Mouse (Mus musculus) thymus, postnatal 4 days (tissue): Measurements from ENCODE around the gene Wnt2.

Experiments
- DNase-seq: peaks from one replicate; pipeline ENCODE4 v3.0.0; 2021

Wnt2 gene

GRCm38 (mm10) chr6:18029746-18030656 lies at the start of gene Wnt2:
Gene Wnt2, minus strand, starts transcription at chr6:18030585.
- DNase-seq = no peak

DNA sequence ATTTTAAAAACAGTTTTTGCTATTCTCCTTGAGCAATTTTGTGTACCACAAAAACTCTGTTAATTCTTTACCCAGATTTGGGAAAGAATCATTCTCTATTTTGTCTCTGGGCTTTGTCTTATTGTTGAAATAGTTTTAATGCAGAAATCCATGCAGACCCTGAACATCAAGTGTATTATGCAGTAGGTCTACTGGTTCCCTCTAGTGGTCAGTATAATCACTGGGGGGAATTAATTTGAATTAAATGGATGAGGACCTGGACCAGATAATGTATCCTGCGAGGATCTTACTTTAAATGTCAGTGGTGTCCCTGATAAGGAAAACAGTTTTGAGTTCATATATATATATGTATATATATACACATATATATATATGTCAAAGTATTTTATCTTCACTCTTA lies 48.2 kb upstream of the Wnt2 start:
- DNase-seq = no peak

GRCm38 (mm10) chr6:18076986-18077385 lies 46.6 kb upstream of the Wnt2 start:
- DNase-seq = no peak

DNA sequence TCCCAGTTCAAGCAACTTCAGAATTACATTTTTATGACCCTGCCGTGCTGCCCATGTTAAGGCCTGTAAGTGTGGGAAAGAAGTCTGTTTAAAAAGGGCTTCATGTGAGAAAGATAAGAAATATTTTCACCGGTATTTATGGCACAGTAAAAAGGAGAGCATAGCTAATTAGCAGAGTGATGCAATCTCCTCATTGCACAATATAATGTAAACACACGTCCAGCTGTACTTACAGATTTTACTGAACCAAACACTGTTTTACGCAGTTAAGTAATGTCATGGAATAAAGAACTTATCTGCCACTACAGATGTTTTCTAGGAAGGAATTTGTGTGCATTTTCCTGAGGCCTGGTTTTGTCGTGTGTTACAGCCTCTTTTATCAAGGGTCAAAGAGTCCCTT lies 46.2 kb upstream of the Wnt2 start:
- DNase-seq = no peak

- DNase-seq = no peak
Observed at GRCm38 (mm10) chr6:18057899-18058298, 27.5 kb upstream of the Wnt2 start.

DNA sequence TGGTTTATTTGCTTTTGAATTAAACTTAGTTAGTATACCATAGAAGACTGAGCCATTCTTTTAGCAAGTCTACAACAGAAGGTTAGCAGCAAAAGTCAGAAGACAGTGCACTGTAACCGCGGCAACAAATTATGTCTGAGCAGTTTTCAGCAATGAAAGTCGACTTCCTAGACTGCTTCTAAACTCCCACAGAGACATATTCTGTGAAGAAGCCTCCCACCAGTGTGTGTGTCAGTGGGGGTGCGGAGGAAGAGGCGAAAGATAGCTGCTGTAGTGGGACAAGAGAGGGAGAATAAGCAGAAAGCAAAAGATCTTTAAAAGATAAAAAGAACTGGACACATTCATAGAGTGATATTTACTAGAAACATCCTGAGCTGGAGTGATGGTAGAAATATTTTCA lies 21.3 kb upstream of the Wnt2 start:
- DNase-seq = no peak

GRCm38 (mm10) chr6:18044299-18044698 lies 13.9 kb upstream of the Wnt2 start:
- DNase-seq = no peak

GRCm38 (mm10) chr6:18043172-18043571 lies 12.8 kb upstream of the Wnt2 start:
- no peak for DNase-seq

GRCm38 (mm10) chr6:18032271-18032670 lies 1.9 kb upstream of the Wnt2 start:
- DNase-seq = no peak

- DNase-seq = no peak
Observed at GRCm38 (mm10) chr6:18031509-18032010, 1.2 kb upstream of the Wnt2 start.

- no peak for DNase-seq
Observed at GRCm38 (mm10) chr6:18030868-18031508, 603 bp upstream of the Wnt2 start.

DNA sequence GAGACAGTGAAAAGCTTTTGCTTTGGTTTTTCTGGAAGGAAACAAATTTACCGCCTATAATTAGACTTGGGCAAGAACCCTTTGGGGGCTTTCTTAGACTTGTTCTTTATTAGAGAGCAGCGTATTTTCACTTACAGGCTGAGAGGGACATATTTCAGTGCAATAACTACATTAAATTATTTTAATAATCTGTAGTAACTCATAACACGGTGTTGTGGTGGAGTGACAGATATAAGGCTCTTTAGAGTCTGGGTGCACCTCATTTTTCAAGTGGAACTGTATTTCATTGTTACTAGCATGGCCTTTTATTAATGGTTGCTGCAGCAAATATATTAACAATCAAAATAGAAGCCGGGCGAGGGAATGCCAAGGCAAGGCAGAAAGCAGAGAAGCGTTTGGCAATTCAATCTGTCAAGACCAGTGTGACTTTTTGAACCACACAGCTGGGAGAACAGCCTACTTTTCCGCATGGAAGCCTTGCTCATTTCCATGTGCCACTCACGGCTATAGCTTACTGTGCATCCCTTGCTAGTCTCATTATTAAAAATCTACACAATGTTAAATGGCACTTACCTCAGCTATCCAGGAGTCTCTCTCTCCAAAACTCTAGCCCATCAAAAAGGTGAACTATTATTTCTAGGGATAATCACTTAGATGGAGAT lies 6.1 kb downstream of the Wnt2 start:
- no peak for DNase-seq

DNA sequence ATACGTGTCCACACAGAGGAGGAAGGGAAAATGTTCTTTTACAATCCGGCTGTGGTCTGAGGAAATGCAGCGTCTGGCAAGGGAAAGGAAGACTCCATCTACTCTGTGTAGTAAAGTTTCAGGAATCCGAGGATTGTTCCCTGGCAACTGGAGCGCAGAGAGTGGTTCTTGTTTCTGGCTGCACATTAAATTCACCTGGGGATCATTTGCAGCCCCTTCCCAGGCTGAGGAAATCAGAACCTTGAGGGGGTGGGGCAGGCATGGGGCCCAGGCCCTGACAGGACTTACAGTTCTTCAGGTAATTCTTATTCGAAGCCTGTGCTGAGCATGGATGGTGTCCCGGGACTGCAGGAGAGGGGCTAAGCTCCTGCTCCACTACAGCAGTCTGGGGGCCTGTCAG lies 17.0 kb downstream of the Wnt2 start:
- DNase-seq = no peak

GRCm38 (mm10) chr6:18007356-18007755 lies 23.0 kb downstream of the Wnt2 start:
- DNase-seq = no peak

DNA sequence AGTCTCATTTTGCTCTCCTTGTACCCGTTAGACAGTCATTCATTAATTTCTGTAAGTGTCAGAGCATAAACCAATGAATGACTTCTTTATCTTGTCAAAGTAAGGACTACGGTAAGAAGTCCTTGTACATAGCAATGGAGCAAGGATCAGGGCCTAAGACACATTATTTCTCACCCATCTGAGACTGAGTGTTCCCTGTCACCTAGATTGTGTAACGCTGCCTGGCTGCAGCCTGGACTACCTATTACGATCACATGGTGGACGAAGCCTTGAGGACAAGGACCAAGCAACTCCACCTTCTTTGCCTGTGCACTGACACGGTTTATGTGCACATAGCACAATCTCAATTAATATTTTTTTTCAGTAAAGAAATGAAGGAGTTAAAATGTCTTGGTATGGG lies 28.3 kb downstream of the Wnt2 start:
- DNase-seq = no peak

GRCm38 (mm10) chr6:17998497-17998896 lies 31.9 kb downstream of the Wnt2 start:
- no peak for DNase-seq

GRCm38 (mm10) chr6:17994956-17995790 lies 35.2 kb downstream of the Wnt2 start:
- DNase-seq = no peak

DNA sequence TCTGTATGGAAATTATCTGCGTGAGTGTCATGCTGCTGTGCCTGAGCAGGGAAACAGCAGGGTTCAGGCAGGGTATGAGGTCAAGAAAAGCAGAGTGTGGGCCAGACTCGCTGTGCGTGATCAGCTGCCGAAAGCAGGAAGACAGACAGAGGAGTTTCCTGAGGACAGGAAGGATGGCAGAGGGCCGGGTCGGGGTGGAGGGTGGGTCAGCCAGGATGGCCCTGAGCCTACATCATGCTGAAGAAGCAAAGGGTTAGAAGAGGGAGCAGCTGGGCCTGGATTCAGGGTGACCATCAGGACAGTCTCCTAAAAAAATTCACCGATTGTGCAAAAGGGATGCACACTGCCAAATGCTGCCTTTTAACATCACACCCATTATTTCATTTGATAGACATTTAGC lies 38.8 kb downstream of the Wnt2 start:
- no peak for DNase-seq

DNA sequence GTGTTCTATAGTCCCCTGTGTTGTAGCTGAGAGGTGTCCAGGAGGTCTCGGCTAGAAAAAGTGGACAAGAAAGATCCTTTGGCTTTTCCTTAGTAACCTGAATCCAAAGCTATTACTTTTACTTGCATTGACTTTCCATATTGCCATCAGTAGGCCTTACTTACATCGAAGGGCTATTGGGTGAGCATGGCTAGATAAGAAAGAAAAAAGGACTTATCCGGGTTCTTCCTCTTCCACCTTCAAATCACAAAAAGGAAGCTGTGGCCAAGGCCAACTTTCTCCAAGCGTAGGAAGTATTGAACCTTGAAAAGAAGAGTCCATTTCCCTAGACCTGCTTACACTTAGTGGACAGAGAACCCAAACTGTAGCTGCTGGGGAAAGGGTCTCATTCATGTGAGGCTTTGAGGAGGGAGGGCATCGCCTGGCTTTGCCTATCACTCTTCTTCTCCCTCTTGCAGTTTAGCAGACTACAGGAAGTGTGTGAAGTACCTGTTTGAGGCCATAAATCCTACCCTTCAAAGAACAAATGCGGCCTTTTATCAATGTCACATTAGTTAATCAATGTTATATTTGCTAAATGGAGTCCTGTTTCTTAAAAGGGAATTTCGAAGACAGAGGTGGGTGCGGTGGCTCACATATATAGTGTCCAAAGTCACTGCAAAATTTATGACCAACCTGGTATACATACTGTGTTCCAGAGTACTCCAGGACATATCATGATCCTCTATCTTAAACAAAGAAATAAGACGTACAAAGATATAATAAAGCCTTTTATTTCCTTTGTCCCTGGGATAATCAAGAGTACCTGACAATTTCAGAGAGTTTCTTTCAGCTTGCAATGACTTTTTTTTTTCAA lies 40.0 kb downstream of the Wnt2 start:
- no peak for DNase-seq

GRCm38 (mm10) chr6:17979361-17979760 lies 51.0 kb downstream of the Wnt2 start:
- no peak for DNase-seq

DNA sequence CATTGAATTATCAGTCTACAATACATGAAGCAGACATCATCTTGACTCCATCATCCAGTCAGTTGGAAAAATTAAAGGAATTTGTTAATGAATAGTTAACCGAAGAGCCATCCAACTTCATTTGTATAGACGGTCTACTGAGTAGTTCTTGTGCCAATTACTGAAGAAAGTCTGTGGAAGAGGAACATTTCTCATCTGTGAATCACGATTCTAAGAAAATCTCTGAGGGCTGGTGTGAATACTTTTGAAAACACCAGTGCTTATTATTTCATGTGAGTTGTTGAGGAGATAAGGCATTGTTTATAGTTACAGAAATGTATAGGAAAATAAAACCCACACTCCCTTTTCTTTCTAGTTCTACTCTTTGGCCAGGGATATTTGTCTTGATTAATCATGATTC lies 51.5 kb downstream of the Wnt2 start:
- no peak for DNase-seq

DNA sequence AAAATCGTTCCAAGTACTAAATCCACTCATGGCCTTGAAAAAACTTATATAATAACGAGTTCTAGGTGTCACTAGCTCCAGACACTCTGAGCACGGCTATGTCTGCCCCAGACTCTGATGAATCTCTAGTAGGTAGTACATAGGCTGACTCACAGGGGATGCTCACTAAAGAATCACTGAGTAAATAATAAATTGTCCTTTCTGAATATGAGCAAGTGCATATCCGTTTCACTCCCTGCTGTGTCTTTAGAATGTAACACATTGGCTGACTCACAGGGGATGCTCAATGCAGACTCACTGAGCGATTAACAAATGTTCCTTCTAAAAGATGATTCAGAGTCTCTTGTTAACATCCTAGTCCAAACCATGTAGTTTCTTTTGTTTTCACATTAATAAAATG lies 52.1 kb downstream of the Wnt2 start:
- DNase-seq = no peak
